Mouse (Mus musculus) stomach, postnatal 0 days (tissue): ENCODE results near the gene Socs2.

Experiments used
- CTCF ChIP-seq: IDR thresholded peaks from 2 replicates; pipeline ENCODE4 v1.5.1; 2016; ENCODE audit warnings: antibody characterized with exemption, low read depth, mild to moderate bottlenecking, moderate library complexity
- EP300 ChIP-seq: optimal IDR thresholded peaks from 2 replicates; pipeline ENCODE3; 2016; ENCODE audit warnings: antibody characterized with exemption

DNA sequence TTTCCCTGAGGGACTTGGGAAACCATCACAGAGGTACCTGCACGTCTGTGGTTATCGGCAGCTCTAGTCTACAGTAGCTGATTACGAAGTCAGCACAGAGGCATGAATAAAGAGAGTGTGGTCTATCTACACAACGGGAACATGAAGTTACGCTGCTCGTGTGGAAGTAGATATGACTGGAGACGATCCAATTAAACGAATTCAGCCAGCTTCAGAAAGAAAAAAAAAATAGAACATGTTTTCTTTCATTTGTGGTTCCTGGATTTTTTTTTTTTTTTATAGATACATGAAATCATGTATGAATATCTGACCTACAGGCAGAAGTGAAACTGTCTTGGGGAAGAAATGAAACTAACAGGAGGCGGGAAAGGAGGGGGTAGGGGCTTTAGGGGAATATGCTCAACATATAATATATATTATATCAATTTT is 49.3 kb downstream of the Socs2 start:
- no peak for TF ChIP-seq EP300
- no peak for TF ChIP-seq CTCF
